Mouse (Mus musculus) lung, postnatal 0 days (tissue): ENCODE data around the gene Gng7.

Experiments used
- CTCF ChIP-seq: IDR thresholded peaks from 2 replicates; pipeline ENCODE4 v1.5.1; 2016; ENCODE audit warnings: antibody characterized with exemption, mild to moderate bottlenecking
- EP300 ChIP-seq: IDR thresholded peaks from 2 replicates; pipeline ENCODE4 v1.6.1; 2016; ENCODE audit warnings: antibody characterized with exemption, mild to moderate bottlenecking, control low read depth

GRCm38 (mm10) chr10:80936810-80937164 lies 78.0 kb downstream of the Gng7 start:
- TF ChIP-seq EP300 (no peak), CTCF (no peak)
